Mouse (Mus musculus) stomach, postnatal 0 days (tissue): ENCODE measurements around the gene Fam57b. TPM values are rescaled to one million over a fixed set of nuclear protein-coding genes. Genes with fewer than 3 reads are reported as not detected.
"Not testable (repeated sequence)": the region's sequence is repeated elsewhere in the genome, so short reads cannot be mapped to it uniquely, and the experiment has no call there.

Experiments used
- ATAC-seq: fragments of 200-750 bp; cut with Nextera tagmentation; 2 replicates; pipeline ENCODE4 v1.8.0; 2017; ENCODE audit not compliant: low FRiP score, low TSS enrichment
- DNase-seq: peaks from one replicate; pipeline ENCODE4 v3.0.0-alpha.2; 2016; ENCODE audit warnings: low spot score
- H3K27ac ChIP-seq: fragments of 300-500 bp; sonication (generic); replicated peaks from 2 replicates; pipeline ENCODE4 v1.5.1; 2014; ENCODE audit warnings: mild to moderate bottlenecking, control low read depth
- H3K27me3 ChIP-seq: fragments of 300-500 bp; sonication (generic); 2 replicates; pipeline ENCODE4 v1.6.1; 2014; ENCODE audit warnings: low read length; ENCODE audit not compliant: control insufficient read depth, insufficient read depth
- H3K36me3 ChIP-seq: fragments of 300-500 bp; sonication (generic); 2 replicates; pipeline ENCODE4 v1.6.1; 2014; ENCODE audit warnings: low read length, mixed read lengths; ENCODE audit not compliant: control insufficient read depth, insufficient read depth
- H3K4me1 ChIP-seq: fragments of 300-500 bp; sonication (generic); replicated peaks from 2 replicates; pipeline ENCODE4 v1.6.1; 2014; ENCODE audit warnings: antibody characterized with exemption; ENCODE audit not compliant: control insufficient read depth, insufficient read depth
- H3K4me2 ChIP-seq: fragments of 300-500 bp; sonication (generic); replicated peaks from 2 replicates; pipeline ENCODE4 v1.6.1; 2014; ENCODE audit warnings: low read depth, mild to moderate bottlenecking, control low read depth, moderate library complexity
- H3K4me3 ChIP-seq: fragments of 300-500 bp; sonication (generic); 2 replicates; pipeline ENCODE4 v1.5.1; 2014; ENCODE audit warnings: low read depth, low read length, control low read depth
- H3K9ac ChIP-seq: fragments of 300-500 bp; sonication (generic); 2 replicates; pipeline ENCODE4 v1.6.1; 2014; ENCODE audit warnings: mild to moderate bottlenecking, low read length, control low read depth, mixed read lengths
- H3K9me3 ChIP-seq: fragments of 300-500 bp; sonication (generic); 2 replicates; pipeline ENCODE4 v1.6.1; 2016; ENCODE audit warnings: low read length; ENCODE audit not compliant: control insufficient read depth
- CTCF ChIP-seq: IDR thresholded peaks from 2 replicates; pipeline ENCODE4 v1.5.1; 2016; ENCODE audit warnings: antibody characterized with exemption, low read depth, mild to moderate bottlenecking, moderate library complexity
- EP300 ChIP-seq: optimal IDR thresholded peaks from 2 replicates; pipeline ENCODE3; 2016; ENCODE audit warnings: antibody characterized with exemption
- WGBS: fragments of 180-500 bp; shearing (Covaris S2); extraction: QIAGEN DNeasy Blood & Tissue Kit; methylation state at CpG from one replicate; pipeline ENCODE4 v1.1.7; 2014; 5-methylcytosine and 5-hydroxymethylcytosine counted together
- polyA plus RNA-seq: library from polyadenylated mRNA; unstranded; fragments of >200 nt; fragmentation: Nextera tagmentation; extraction: Ambion mirVana; gene quantifications from 2 replicates; pipeline ENCODE4 v1.2.1, GENCODE M21; 2015

Gene Fam57b
- polyA plus RNA-seq, 1 experiment from 2014 or later: 0.57 TPM

DNA sequence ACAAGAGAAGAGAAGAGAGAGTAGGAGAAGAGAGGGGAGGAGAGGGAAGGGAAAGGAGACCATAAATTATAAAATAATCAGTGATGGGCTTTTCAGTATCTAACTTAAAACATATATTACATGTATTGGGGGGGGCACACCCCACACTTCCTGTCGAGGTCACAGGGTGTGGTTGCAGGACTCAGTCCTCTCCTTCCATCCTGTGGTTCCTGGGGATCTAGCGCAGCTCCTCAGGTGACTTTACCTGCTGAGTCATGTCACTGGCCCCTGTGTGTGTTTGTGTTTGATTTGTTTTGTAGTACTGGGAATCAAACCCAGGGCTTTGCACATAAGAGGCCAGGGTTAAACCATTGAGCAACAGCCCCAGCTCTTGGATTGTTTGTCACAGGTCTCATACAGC is 23.0 kb upstream of the Fam57b start:
- Histone ChIP-seq H3K27me3 (no peaks in the 10 kb centered on the region), H3K27ac (peak overlapping the region; percentile 30; the same call in 1 of the 2 replicates), H3K4me3 (no peak overlapping the region), H3K9ac (no peak overlapping the region), H3K36me3 (peaks cover 11% of the 10 kb centered on the region; the same call in 1 of the 2 replicates), H3K4me2 (no peak overlapping the region), H3K9me3 (no peaks in the 10 kb centered on the region), H3K4me1 (peaks cover 5% of the 10 kb centered on the region; the same call in 1 of the 2 replicates)
- DNase-seq (no peak), ATAC-seq (no peak)
- WGBS: 58% methylated on average over 2 of the region's 2 CpGs
- TF ChIP-seq EP300 (no peak), CTCF (no peak)

DNA sequence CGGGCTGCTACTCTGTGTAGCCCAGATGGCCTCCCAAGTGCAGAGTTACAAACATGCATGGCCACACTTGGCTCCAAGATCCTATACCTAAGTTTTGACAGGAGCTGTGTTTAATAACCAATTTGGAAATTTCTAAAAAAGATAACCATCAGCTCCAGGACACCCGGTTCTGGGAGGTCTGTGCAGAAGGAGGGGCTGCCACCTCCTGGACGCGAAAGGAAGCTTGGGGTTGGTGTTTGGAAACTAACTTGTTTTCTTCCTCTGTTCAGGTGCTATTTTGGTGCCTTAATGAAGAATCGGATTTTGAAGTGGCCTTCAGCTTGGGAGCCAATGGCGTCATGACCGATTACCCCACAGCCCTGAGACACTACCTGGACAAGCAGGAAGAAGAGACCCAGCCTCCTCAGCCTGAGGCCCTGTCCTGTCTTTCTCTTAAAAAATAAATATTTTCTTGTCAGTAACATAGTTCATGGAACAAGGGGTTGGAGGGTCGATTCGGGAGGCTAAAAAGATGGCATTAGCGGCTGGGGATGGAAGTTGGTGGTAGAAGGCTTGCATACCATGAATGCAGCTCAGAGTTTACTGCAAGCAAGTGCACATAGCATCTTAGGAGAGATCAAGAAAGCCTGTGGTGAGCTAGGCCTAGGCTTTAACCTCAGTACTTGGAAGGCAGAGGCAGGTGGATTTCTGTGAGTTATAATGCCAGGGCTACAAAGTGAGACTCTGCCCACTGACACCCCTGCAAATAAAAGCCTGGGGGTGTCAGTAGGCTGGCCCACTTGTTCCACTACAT is 22.1 kb upstream of the Fam57b start:
- Histone ChIP-seq H3K27me3 (no peaks in the 10 kb centered on the region), H3K36me3 (peaks cover 6% of the 10 kb centered on the region; the same call in 1 of the 2 replicates), H3K27ac (peak overlapping the region; percentile 92), H3K4me3 (no peak overlapping the region), H3K9ac (no peak overlapping the region), H3K4me1 (peaks cover 5% of the 10 kb centered on the region; the same call in 1 of the 2 replicates), H3K9me3 (no peaks in the 10 kb centered on the region), H3K4me2 (peak overlapping the region; percentile 100; the same call in 1 of the 2 replicates)
- 72% methylated on average over 10 of the region's 10 CpGs for WGBS
- DNase-seq (no peak), ATAC-seq (no peak)
- TF ChIP-seq CTCF (peak; percentile 60), EP300 (no peak)

DNA sequence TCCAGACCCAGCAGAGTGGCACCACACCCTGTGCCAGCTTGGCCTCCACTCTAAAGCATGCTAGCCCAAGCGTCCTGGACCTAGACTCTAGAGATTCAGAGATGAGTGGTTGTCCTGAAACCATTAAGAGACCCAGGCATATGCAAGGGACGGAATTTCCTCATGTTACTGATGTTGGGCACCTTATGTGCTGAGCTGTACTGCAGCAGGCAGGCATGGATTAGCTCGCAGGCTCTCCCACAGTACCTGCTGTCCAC is 21.6 kb upstream of the Fam57b start:
- Histone ChIP-seq H3K9ac (no peak overlapping the region), H3K4me3 (no peak overlapping the region)
- 42% methylated on average over 3 of the region's 3 CpGs for WGBS

DNA sequence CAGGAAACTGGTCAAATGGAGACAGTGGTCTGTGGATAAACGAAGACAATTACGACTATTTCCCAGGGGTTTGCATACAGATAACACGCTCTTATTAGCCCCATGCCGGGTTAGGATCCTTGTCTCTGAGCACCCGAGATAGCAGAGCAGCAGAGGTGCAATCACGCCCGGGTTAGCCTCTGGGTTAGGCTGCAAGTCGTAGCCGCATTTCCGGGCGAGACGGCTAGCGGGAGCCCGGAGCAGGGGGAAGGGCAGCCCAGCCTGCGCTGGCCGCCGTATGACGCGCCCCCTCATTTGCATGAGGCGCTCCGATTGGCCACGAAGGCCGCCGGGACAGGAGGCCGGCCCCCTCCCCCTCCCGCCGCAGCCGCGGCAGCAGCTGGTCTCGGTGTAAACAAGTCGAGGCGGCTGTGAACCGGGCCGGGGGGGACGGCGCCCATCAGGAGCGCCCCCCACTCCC is 20.8 kb upstream of the Fam57b start, which contains the start of gene Ypel3:
Ypel3 (plus strand) TSS at position 358 of the 460 bp plus-strand sequence.
- Histone ChIP-seq H3K27me3 (no peaks in the 10 kb centered on the region), H3K36me3 (no peaks in the 10 kb centered on the region), H3K4me3 (peak within 1 kb of the TSS; percentile 77), H3K27ac (peak within 1 kb of the TSS; percentile 92), H3K4me2 (peak within 1 kb of the TSS; percentile 100), H3K9me3 (no peaks in the 10 kb centered on the region), H3K9ac (peak within 1 kb of the TSS; percentile 96), H3K4me1 (peaks cover 11% of the 10 kb centered on the region)
- TF ChIP-seq CTCF (peak; percentile 5; the same call in 1 of the 2 replicates), EP300 (no peak)
- under 1% methylated on average over 28 of the region's 37 CpGs for WGBS
- peak; percentile 92 for ATAC-seq
- peak; percentile 97 for DNase-seq

More for the DNA sequence above, 21.6 kb upstream of the Fam57b start:
- TF ChIP-seq CTCF: no peak
- TF ChIP-seq EP300: no peak
- no peaks in the 10 kb centered on the region for H3K27me3 ChIP-seq
- peak overlapping the region; percentile 100 for H3K4me2 ChIP-seq
- peak overlapping the region; percentile 92 for H3K27ac ChIP-seq
- H3K36me3 ChIP-seq: peaks cover 3% of the 10 kb centered on the region; the same call in 1 of the 2 replicates
- no peaks in the 10 kb centered on the region for H3K9me3 ChIP-seq
- no peak for ATAC-seq
- H3K4me1 ChIP-seq: peaks cover 7% of the 10 kb centered on the region
- DNase-seq: no peak

- peak overlapping the region; percentile 77 for H3K4me3 ChIP-seq
- H3K4me1 ChIP-seq: peaks cover 11% of the 10 kb centered on the region
- peak overlapping the region; percentile 96 for H3K9ac ChIP-seq
- 42% methylated on average over 10 of the region's 10 CpGs for WGBS
- H3K4me2 ChIP-seq: peak overlapping the region; percentile 100
- peak overlapping the region; percentile 92; the same call in 1 of the 2 replicates for H3K27ac ChIP-seq
- ATAC-seq (peak; percentile 3; the same call in 1 of the 2 replicates), DNase-seq (no peak)
- no peak for TF ChIP-seq CTCF
- no peak for TF ChIP-seq EP300
- no peaks in the 10 kb centered on the region for H3K27me3 ChIP-seq
- no peaks in the 10 kb centered on the region for H3K9me3 ChIP-seq
- H3K36me3 ChIP-seq: no peaks in the 10 kb centered on the region
Observed at GRCm38 (mm10) chr7:126777476-126777875, 20.0 kb upstream of the Fam57b start.

GRCm38 (mm10) chr7:126778147-126778546 is 19.3 kb upstream of the Fam57b start:
- no peak for TF ChIP-seq EP300
- no peak for TF ChIP-seq CTCF
- H3K4me3 ChIP-seq: no peak overlapping the region
- H3K4me2 ChIP-seq: no peak overlapping the region
- H3K36me3 ChIP-seq: no peaks in the 10 kb centered on the region
- H3K27ac ChIP-seq: no peak overlapping the region
- peak overlapping the region; percentile 96; the same call in 1 of the 2 replicates for H3K9ac ChIP-seq
- 82% methylated on average over 3 of the region's 3 CpGs for WGBS
- DNase-seq (no peak), ATAC-seq (no peak)
- no peaks in the 10 kb centered on the region for H3K9me3 ChIP-seq
- H3K27me3 ChIP-seq: no peaks in the 10 kb centered on the region
- H3K4me1 ChIP-seq: peaks cover 11% of the 10 kb centered on the region

GRCm38 (mm10) chr7:126779101-126779500 is 18.4 kb upstream of the Fam57b start:
- Histone ChIP-seq H3K4me1 (peaks cover 11% of the 10 kb centered on the region), H3K4me2 (peak overlapping the region; percentile 14; the same call in 1 of the 2 replicates), H3K27ac (0 out of 2 replicates have a peak overlapping the region, but pooled peaks have one; percentile 69)
- H3K9me3 ChIP-seq, H3K4me3 ChIP-seq, H3K9ac ChIP-seq, H3K36me3 ChIP-seq, H3K27me3 ChIP-seq, ATAC-seq, DNase-seq: not testable (repeated sequence)
- WGBS: 83% methylated on average over 7 of the region's 7 CpGs
